Mouse (Mus musculus): ENCODE results near the gene Plxna1.

The Plxna1 gene

DNA sequence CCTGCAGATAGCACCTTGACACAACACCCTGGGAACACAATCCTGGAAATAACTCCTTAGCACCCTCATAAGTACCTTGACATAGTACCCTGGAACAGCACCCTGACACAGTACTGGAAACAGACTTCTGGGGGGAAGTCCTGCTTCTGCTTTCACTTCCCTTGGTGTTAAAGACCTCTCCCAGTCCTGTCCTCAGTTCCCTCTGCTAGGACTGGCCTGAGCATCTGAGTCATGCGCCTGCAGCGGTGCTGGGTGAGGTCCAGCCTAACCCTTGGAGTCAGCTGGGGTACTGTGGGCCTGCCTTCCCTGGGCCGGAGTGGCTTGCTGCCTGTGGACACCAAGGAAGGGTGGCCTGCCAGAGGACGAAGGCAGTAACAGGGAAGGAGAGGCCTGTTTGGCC, 81.9 kb downstream of the Plxna1 start:
- no peak for DNase-seq

DNA sequence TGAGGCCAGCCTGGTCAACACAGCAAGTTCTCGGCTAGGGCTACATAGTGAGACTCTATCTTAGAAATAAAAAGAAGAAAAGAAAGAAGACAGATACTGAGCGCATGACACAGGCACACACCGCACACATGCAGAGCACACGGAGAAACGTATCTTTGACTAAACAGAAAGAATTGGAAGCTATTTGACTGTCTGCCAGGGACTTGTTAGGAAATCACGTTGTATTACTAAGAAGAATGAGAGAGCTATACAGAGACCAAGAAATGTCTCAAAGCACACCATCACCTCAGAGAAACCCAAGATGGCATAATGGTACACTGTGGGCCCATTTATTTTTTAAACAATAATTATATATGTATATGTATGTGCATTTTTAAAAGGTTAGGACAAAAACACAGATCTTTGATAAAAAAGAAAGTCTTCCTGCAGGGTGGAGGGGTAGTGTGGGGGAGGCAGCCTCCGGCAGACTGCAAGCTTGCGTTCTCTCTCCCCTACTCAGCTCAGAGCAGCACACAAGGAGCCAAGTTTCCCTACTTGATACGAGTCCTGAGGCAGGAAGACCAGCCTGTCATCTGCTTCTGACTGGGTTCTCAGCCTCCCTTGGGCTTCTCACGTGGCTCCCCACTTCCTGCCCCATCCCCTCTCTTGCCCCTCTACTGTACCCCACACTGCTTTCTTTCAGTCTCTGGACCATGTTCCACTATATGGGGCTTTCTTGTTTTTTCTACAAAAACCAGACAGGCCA, 90.5 kb downstream of the Plxna1 start:
- DNase-seq: no peak

GRCm38 (mm10) chr6:89267181-89267580, 95.2 kb downstream of the Plxna1 start:
- DNase-seq: no peak
